Mouse (Mus musculus) forebrain, embryonic 11.5 days (tissue): ENCODE results near the gene Bst1. TPM values are rescaled to one million over a fixed set of nuclear protein-coding genes. Genes with fewer than 3 reads are reported as not detected.

Source experiments
- ATAC-seq: fragments of 200-750 bp; cut with Nextera tagmentation; replicated peaks from 2 replicates; pipeline ENCODE4 v1.8.0; 2017; ENCODE audit warnings: moderate TSS enrichment; ENCODE audit not compliant: low FRiP score
- DNase-seq: peaks from one replicate; pipeline ENCODE4 v3.0.0-alpha.2; 2017; ENCODE audit warnings: low spot score
- H3K27ac ChIP-seq: fragments of 300-500 bp; sonication (generic); 2 replicates; pipeline ENCODE4 v1.5.1; 2014; ENCODE audit warnings: low read depth, low read length
- H3K27me3 ChIP-seq: fragments of 300-500 bp; sonication (generic); 2 replicates; pipeline ENCODE4 v1.6.1; 2014; ENCODE audit warnings: mild to moderate bottlenecking, low read length, mixed read lengths; ENCODE audit not compliant: control insufficient read depth, insufficient read depth
- H3K36me3 ChIP-seq: fragments of 300-500 bp; sonication (generic); 2 replicates; pipeline ENCODE4 v1.6.1; 2014; ENCODE audit warnings: mild to moderate bottlenecking, low read length, moderate library complexity, mixed read lengths; ENCODE audit not compliant: control insufficient read depth, insufficient read depth
- H3K4me1 ChIP-seq: fragments of 300-500 bp; sonication (generic); replicated peaks from 2 replicates; pipeline ENCODE4 v1.6.1; 2014; ENCODE audit warnings: low read length, mixed read lengths; ENCODE audit not compliant: control insufficient read depth, insufficient read depth
- H3K4me2 ChIP-seq: fragments of 300-500 bp; sonication (generic); 2 replicates; pipeline ENCODE4 v1.6.1; 2014; ENCODE audit warnings: low read depth, mild to moderate bottlenecking, low read length, moderate library complexity, mixed read lengths; ENCODE audit not compliant: severe bottlenecking
- H3K4me3 ChIP-seq: fragments of 300-500 bp; sonication (generic); 2 replicates; pipeline ENCODE4 v1.5.1; 2014; ENCODE audit warnings: low read depth, low read length
- H3K9ac ChIP-seq: fragments of 300-500 bp; sonication (generic); 2 replicates; pipeline ENCODE4 v1.6.1; 2014; ENCODE audit warnings: low read length
- H3K9me3 ChIP-seq: fragments of 300-500 bp; sonication (generic); 2 replicates; pipeline ENCODE4 v1.6.1; 2016; ENCODE audit warnings: low read length, mixed read lengths; ENCODE audit not compliant: control insufficient read depth
- WGBS: fragments of 180-500 bp; shearing (Covaris S2); extraction: QIAGEN DNeasy Blood & Tissue Kit; methylation state at CpG from one replicate; pipeline ENCODE4 v1.1.7; 2014; 5-methylcytosine and 5-hydroxymethylcytosine counted together
- polyA plus RNA-seq: library from polyadenylated mRNA; unstranded; fragments of >200 nt; fragmentation: Nextera tagmentation; extraction: Ambion mirVana; gene quantifications from 2 replicates; pipeline ENCODE4 v1.2.1, GENCODE M21; 2014

Bst1 gene
- polyA plus RNA-seq, 1 experiment from 2014 or later: not detected

- H3K4me3 ChIP-seq: no peak overlapping the region
- ATAC-seq (no peak), DNase-seq (no peak)
- H3K9ac ChIP-seq: no peak overlapping the region
- no peak overlapping the region for H3K27ac ChIP-seq
- 87% methylated on average over 8 of the region's 8 CpGs for WGBS
- H3K27me3 ChIP-seq: no peaks in the 10 kb centered on the region
- H3K9me3 ChIP-seq: no peaks in the 10 kb centered on the region
- H3K4me2 ChIP-seq: no peak overlapping the region
- H3K4me1 ChIP-seq: no peaks in the 10 kb centered on the region
- H3K36me3 ChIP-seq: no peaks in the 10 kb centered on the region
Measured at GRCm38 (mm10) chr5:43859663-43860062, 41.0 kb downstream of the Bst1 start.

DNA sequence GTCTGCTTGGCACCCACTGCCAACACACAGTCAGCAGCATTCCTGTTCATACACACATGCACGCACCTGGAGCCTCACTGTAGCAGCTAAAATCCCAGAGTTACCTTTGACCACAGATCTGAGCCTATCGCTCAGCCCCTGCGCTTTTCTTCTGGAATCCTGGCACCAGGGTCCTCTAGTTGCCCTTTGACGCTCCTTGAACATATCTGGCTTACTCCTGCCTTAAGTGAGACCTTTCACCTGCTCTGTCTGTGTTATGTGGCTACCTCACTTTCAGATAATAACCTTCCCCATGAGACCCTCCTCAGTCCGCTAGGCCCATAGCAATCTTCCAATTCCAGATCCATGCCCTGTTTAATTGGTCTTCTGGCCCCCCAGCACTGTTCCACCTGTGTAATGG is 41.4 kb downstream of the Bst1 start:
- ATAC-seq (no peak), DNase-seq (no peak)
- WGBS: 92% methylated on average over 5 of the region's 5 CpGs
- Histone ChIP-seq H3K4me2 (no peak overlapping the region), H3K27me3 (no peaks in the 10 kb centered on the region), H3K4me1 (no peaks in the 10 kb centered on the region), H3K9me3 (no peaks in the 10 kb centered on the region), H3K4me3 (no peak overlapping the region), H3K27ac (no peak overlapping the region), H3K9ac (no peak overlapping the region), H3K36me3 (no peaks in the 10 kb centered on the region)

GRCm38 (mm10) chr5:43860670-43861431 is 42.2 kb downstream of the Bst1 start:
- no peak overlapping the region for H3K9ac ChIP-seq
- H3K4me2 ChIP-seq: no peak overlapping the region
- no peak overlapping the region for H3K4me3 ChIP-seq
- no peaks in the 10 kb centered on the region for H3K9me3 ChIP-seq
- ATAC-seq (no peak), DNase-seq (no peak)
- no peaks in the 10 kb centered on the region for H3K4me1 ChIP-seq
- H3K27me3 ChIP-seq: no peaks in the 10 kb centered on the region
- no peak overlapping the region for H3K27ac ChIP-seq
- no peaks in the 10 kb centered on the region for H3K36me3 ChIP-seq
- WGBS: 78% methylated on average over 5 of the region's 5 CpGs

DNA sequence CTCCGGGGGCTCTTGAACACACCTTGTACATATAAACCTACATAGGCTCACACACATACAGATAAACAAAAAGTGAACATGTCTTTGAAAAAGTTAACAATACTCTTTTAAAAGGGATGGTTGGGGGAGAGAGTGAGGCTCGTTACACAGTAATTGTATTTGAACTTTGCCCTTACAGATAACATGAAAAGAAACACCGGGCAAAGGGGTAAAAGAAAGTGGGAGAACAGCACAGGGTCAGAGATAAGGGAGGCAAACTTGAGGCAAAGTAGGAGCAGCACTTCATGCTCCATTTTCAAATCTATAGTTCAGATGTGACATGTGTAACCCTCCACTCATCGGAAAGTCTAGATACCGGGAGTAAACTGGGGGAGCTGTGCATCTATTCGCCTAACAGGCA is 45.0 kb downstream of the Bst1 start:
- 85% methylated on average over 6 of the region's 6 CpGs for WGBS

GRCm38 (mm10) chr5:43865316-43865715 is 46.6 kb downstream of the Bst1 start:
- no peaks in the 10 kb centered on the region for H3K36me3 ChIP-seq
- H3K27ac ChIP-seq: no peak overlapping the region
- no peaks in the 10 kb centered on the region for H3K9me3 ChIP-seq
- WGBS: 87% methylated on average over 2 of the region's 2 CpGs
- DNase-seq (no peak), ATAC-seq (no peak)
- no peaks in the 10 kb centered on the region for H3K27me3 ChIP-seq
- H3K4me3 ChIP-seq: no peak overlapping the region
- no peak overlapping the region for H3K4me2 ChIP-seq
- no peak overlapping the region for H3K9ac ChIP-seq
- H3K4me1 ChIP-seq: peaks cover 3% of the 10 kb centered on the region; the same call in 1 of the 2 replicates

More for the DNA sequence above, 45.0 kb downstream of the Bst1 start:
- Histone ChIP-seq H3K9ac (no peak overlapping the region), H3K27ac (no peak overlapping the region), H3K36me3 (no peaks in the 10 kb centered on the region), H3K4me2 (no peak overlapping the region), H3K4me1 (no peaks in the 10 kb centered on the region), H3K4me3 (no peak overlapping the region), H3K9me3 (no peaks in the 10 kb centered on the region), H3K27me3 (no peaks in the 10 kb centered on the region)
- DNase-seq: no peak
- no peak for ATAC-seq

DNA sequence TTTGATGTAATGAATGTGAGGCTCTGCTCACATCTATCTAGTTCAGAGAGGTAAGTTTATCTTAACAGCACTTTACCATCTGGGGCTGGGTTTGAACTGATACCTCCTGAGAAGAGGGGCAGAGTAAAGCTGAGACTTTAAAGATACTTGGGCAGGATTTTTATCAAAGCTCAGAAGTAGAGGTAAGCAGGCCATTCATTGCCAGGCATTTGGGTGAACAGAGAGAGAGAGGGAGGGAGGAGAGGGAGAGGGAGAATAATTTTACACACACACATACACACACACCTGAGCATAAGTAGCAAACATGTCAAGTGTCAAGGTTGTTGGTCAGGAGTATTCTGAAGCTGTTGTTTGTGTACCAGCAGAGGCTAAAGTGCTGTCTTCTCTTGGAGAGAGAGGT is 49.6 kb downstream of the Bst1 start, which contains the start of gene Cd38:
Cd38 (plus strand) TSS at position 301 of the 400 bp plus-strand sequence.
- no peak within 1 kb of the TSS for H3K27ac ChIP-seq
- peak within 1 kb of the TSS; percentile 46 for H3K4me2 ChIP-seq
- H3K4me1 ChIP-seq: peaks cover 3% of the 10 kb centered on the region; the same call in 1 of the 2 replicates
- H3K36me3 ChIP-seq: no peaks in the 10 kb centered on the region
- peak within 1 kb of the TSS; percentile 28 for H3K9ac ChIP-seq
- DNase-seq: no peak
- no peak for ATAC-seq
- peak within 1 kb of the TSS; percentile 22 for H3K4me3 ChIP-seq
- H3K27me3 ChIP-seq: no peaks in the 10 kb centered on the region
- H3K9me3 ChIP-seq: no peaks in the 10 kb centered on the region

DNA sequence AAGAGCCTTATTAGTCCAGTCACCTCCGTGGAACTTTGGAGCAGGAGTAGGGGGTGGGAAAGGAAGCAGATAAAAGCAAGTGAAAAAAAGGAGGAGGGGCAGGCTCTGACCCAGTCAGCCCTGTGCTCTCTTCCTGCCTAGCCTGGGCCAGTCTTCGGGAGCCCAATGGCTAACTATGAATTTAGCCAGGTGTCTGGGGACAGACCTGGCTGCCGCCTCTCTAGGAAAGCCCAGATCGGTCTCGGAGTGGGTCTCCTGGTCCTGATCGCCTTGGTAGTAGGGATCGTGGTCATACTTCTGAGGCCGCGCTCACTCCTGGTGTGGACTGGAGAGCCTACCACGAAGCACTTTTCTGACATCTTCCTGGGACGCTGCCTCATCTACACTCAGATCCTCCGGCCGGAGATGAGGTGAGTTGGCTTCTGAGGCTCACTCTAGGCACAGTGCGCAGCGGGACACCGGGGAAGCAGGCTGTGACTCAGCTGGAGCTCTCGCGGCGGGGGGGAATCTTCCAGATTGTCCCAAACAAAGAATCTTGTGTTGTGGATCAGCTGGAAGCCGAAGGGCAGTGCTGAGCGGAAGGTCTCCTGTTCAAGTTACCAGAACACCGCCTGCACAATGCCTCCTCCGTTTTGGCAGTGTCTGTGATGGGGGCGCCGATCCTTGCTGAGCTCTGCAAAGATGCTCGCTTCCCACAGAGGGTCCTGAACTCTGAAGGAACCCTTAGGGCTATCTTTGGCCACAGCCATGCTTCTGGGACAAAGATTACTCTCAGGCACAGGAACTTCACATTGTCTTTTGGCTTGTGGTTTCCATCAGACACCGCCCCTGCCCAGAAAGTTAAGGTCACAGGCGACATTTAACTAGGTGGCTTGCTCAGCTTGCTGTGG is 50.3 kb downstream of the Bst1 start:
- peaks cover 3% of the 10 kb centered on the region; the same call in 1 of the 2 replicates for H3K4me1 ChIP-seq
- DNase-seq: peak; percentile 57
- H3K36me3 ChIP-seq: no peaks in the 10 kb centered on the region
- 3% methylated on average over 28 of the region's 28 CpGs for WGBS
- no peak overlapping the region for H3K27ac ChIP-seq
- peak; percentile 56; the same call in 1 of the 2 replicates for ATAC-seq
- peak overlapping the region; percentile 28 for H3K9ac ChIP-seq
- H3K4me3 ChIP-seq: peak overlapping the region; percentile 22
- H3K9me3 ChIP-seq: no peaks in the 10 kb centered on the region
- H3K27me3 ChIP-seq: no peaks in the 10 kb centered on the region
- peak overlapping the region; percentile 46 for H3K4me2 ChIP-seq

DNA sequence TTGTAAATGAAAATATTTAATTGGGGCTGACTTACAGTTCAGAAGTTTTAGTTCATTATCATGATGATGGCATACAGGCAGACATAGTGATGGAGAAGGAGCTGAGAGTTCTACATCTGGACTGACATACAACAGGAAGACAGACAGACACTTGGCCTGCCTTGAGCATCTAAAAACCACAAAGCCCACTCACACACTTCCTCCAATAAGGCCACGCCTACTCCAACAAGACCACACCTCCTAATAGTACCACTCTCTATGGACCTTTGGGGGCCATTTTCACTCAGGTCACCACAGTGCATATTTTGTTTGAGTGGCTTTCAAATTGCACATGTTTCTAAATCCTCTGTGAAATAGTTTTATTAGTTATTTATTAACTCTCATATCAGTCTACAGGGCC is 53.2 kb downstream of the Bst1 start:
- no peak overlapping the region for H3K9ac ChIP-seq
- ATAC-seq: no peak
- peaks cover 3% of the 10 kb centered on the region; the same call in 1 of the 2 replicates for H3K4me1 ChIP-seq
- no peak overlapping the region for H3K4me3 ChIP-seq
- H3K27ac ChIP-seq: no peak overlapping the region
- H3K9me3 ChIP-seq: no peaks in the 10 kb centered on the region
- DNase-seq: no peak
- H3K27me3 ChIP-seq: no peaks in the 10 kb centered on the region
- H3K36me3 ChIP-seq: no peaks in the 10 kb centered on the region
- H3K4me2 ChIP-seq: no peak overlapping the region
- WGBS: 56% methylated on average over 1 of the region's 1 CpGs
